Mouse (Mus musculus): ENCODE measurements around the gene H2al3. TPM values are rescaled to one million over a fixed set of nuclear protein-coding genes. Genes with fewer than 3 reads are reported as not detected.

H2al3 gene
- polyA plus RNA-seq, 1 experiment from 2014 or later, result not detected

Other genes starting within 250 kb of the H2al3 start
- gene Dynlt3, start 186.7 kb upstream of the H2al3 start, polyA plus RNA-seq (2015; fragmentation: Nextera tagmentation; extraction: Ambion mirVana), result 60.1 and 68.6 TPM in 2 replicates
- gene Hypm, start 2.8 kb upstream of the H2al3 start, polyA plus RNA-seq (2015; fragmentation: Nextera tagmentation; extraction: Ambion mirVana), result not detected in 2 replicates
- 0.09 and 0.17 TPM in 2 replicates for gene Sytl5, start 35.9 kb downstream of the H2al3 start, polyA plus RNA-seq (2015; fragmentation: Nextera tagmentation; extraction: Ambion mirVana)